Mouse (Mus musculus): ENCODE results near the gene Rps6ka2. TPM values are rescaled to one million over a fixed set of nuclear protein-coding genes. Genes with fewer than 3 reads are reported as not detected.

Gene Rps6ka2
- polyA plus RNA-seq, 1 experiment from 2014 or later, result 11.7 TPM

GRCm38 (mm10) chr17:7210648-7211047 lies 40.7 kb downstream of the Rps6ka2 start:
- Histone ChIP-seq H3K9me3 (ENCODE audit: control insufficient read depth, low read depth, low read length) (no peaks in the 10 kb centered on the region), H3K27me3 (ENCODE audit: control insufficient read depth, insufficient read depth, low read length) (no peaks in the 10 kb centered on the region), H3K4me3 (ENCODE audit: low read depth, low read length) (no peak overlapping the region), H3K4me2 (replicated peaks; ENCODE audit: low read depth, low read length) (no peak overlapping the region), H3K4me1 (ENCODE audit: control insufficient read depth, insufficient read depth, low read length) (no peaks in the 10 kb centered on the region), H3K27ac (ENCODE audit: low read length) (no peak overlapping the region), H3K36me3 (ENCODE audit: control insufficient read depth, insufficient read depth, low read length) (no peaks in the 10 kb centered on the region), H3K9ac (replicated peaks; ENCODE audit: low read depth, low read length) (no peak overlapping the region)
- WGBS, result 61% methylated on average over 11 of the region's 11 CpGs
- no peak for ATAC-seq (ENCODE audit: insufficient number of reproducible peaks, insufficient read depth, low FRiP score, low read depth)

GRCm38 (mm10) chr17:7211893-7212292 lies 42.0 kb downstream of the Rps6ka2 start:
- 64% methylated on average over 4 of the region's 4 CpGs for WGBS
- Histone ChIP-seq H3K9me3 (ENCODE audit: control insufficient read depth, low read depth, low read length) (no peaks in the 10 kb centered on the region), H3K9ac (replicated peaks; ENCODE audit: low read depth, low read length) (no peak overlapping the region), H3K4me3 (ENCODE audit: low read depth, low read length) (no peak overlapping the region), H3K4me2 (replicated peaks; ENCODE audit: low read depth, low read length) (no peak overlapping the region), H3K27me3 (ENCODE audit: control insufficient read depth, insufficient read depth, low read length) (no peaks in the 10 kb centered on the region), H3K36me3 (ENCODE audit: control insufficient read depth, insufficient read depth, low read length) (no peaks in the 10 kb centered on the region), H3K4me1 (ENCODE audit: control insufficient read depth, insufficient read depth, low read length) (no peaks in the 10 kb centered on the region), H3K27ac (ENCODE audit: low read length) (no peak overlapping the region)
- no peak for ATAC-seq (ENCODE audit: insufficient number of reproducible peaks, insufficient read depth, low FRiP score, low read depth)

DNA sequence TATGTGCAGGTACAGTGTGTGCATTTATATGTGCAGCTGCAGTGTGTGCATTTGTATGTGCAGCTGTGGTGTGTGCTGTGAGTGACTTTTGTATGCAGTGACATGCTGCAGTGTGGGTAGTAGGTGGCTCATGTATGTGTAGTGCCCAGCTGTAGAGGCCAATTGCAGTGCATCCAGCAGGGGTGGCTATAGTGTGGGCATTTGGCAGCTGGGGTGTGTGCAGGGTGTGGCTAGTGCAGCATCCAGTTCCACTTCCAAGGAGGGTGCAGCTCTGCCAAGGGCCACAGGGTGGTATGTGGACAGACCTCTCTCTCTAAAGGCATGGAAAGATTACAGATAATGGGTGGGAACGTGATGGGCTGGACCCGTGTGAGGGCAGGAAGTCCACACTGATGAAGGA lies 43.3 kb downstream of the Rps6ka2 start:
- no peak overlapping the region for H3K9ac ChIP-seq (replicated peaks; ENCODE audit: low read depth, low read length)
- H3K27ac ChIP-seq (ENCODE audit: low read length), result no peak overlapping the region
- no peaks in the 10 kb centered on the region for H3K27me3 ChIP-seq (ENCODE audit: control insufficient read depth, insufficient read depth, low read length)
- no peak overlapping the region for H3K4me3 ChIP-seq (ENCODE audit: low read depth, low read length)
- no peaks in the 10 kb centered on the region for H3K36me3 ChIP-seq (ENCODE audit: control insufficient read depth, insufficient read depth, low read length)
- ATAC-seq (ENCODE audit: insufficient number of reproducible peaks, insufficient read depth, low FRiP score, low read depth), result no peak
- no peaks in the 10 kb centered on the region for H3K9me3 ChIP-seq (ENCODE audit: control insufficient read depth, low read depth, low read length)
- no peaks in the 10 kb centered on the region for H3K4me1 ChIP-seq (ENCODE audit: control insufficient read depth, insufficient read depth, low read length)
- WGBS, result 66% methylated on average over 2 of the region's 2 CpGs
- H3K4me2 ChIP-seq (replicated peaks; ENCODE audit: low read depth, low read length), result no peak overlapping the region

DNA sequence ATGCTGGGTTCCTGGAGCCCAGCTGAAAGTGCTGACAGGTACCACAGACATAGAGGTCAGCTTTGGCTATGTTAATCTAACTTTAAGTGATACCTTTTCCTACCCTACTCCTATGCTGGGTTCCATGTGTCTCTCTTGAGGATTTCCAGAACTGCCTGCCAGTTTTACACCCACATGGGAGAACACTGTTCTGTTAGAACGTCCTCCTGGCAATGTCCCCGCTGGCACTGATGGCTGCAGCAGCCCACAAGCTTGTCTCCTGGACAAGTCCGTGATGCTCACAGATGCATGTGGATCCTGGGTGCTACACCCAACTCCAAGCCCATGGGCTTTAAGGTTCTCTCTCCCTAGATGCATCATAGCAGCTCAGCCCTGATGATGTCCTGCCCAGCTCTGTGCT lies 44.1 kb downstream of the Rps6ka2 start:
- no peak overlapping the region for H3K27ac ChIP-seq (ENCODE audit: low read length)
- H3K36me3 ChIP-seq (ENCODE audit: control insufficient read depth, insufficient read depth, low read length), result no peaks in the 10 kb centered on the region
- H3K27me3 ChIP-seq (ENCODE audit: control insufficient read depth, insufficient read depth, low read length), result no peaks in the 10 kb centered on the region
- H3K4me3 ChIP-seq (ENCODE audit: low read depth, low read length), result no peak overlapping the region
- H3K4me1 ChIP-seq (ENCODE audit: control insufficient read depth, insufficient read depth, low read length), result 0 out of 2 replicates have a peak, but pooled peaks cover 3% of the 10 kb centered on the region
- H3K9me3 ChIP-seq (ENCODE audit: control insufficient read depth, low read depth, low read length), result no peaks in the 10 kb centered on the region
- WGBS, result 93% methylated on average over 3 of the region's 3 CpGs
- no peak overlapping the region for H3K9ac ChIP-seq (replicated peaks; ENCODE audit: low read depth, low read length)
- ATAC-seq (ENCODE audit: insufficient number of reproducible peaks, insufficient read depth, low FRiP score, low read depth), result no peak
- no peak overlapping the region for H3K4me2 ChIP-seq (replicated peaks; ENCODE audit: low read depth, low read length)

GRCm38 (mm10) chr17:7217791-7218329 lies 47.9 kb downstream of the Rps6ka2 start:
- Histone ChIP-seq H3K4me1 (ENCODE audit: control insufficient read depth, insufficient read depth, low read length) (0 out of 2 replicates have a peak, but pooled peaks cover 7% of the 10 kb centered on the region), H3K4me3 (ENCODE audit: low read depth, low read length) (no peak overlapping the region), H3K27me3 (ENCODE audit: control insufficient read depth, insufficient read depth, low read length) (no peaks in the 10 kb centered on the region), H3K4me2 (replicated peaks; ENCODE audit: low read depth, low read length) (no peak overlapping the region), H3K9ac (replicated peaks; ENCODE audit: low read depth, low read length) (no peak overlapping the region), H3K9me3 (ENCODE audit: control insufficient read depth, low read depth, low read length) (no peaks in the 10 kb centered on the region), H3K27ac (ENCODE audit: low read length) (no peak overlapping the region), H3K36me3 (ENCODE audit: control insufficient read depth, insufficient read depth, low read length) (no peaks in the 10 kb centered on the region)
- WGBS, result 76% methylated on average over 11 of the region's 11 CpGs
- no peak for ATAC-seq (ENCODE audit: insufficient number of reproducible peaks, insufficient read depth, low FRiP score, low read depth)

DNA sequence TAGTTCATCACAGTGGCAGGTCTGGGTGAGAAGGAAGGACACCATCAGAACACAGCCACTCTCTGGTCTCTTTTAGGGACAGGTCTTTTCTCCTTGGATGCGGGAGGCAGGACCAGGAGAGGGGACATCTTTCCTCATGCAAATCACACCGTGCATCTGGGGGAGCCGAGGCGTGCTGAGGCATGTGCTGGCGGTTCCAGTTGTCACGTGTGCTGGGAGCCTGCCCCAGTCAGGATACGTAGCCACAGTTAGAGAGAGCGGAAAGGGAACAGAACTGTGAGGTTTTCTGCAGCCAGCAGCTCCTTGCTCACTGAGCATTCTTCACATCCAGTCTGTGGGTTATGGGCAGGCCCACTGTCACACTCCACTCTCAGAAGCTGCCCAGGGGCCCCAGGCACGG lies 48.5 kb downstream of the Rps6ka2 start:
- WGBS, result 78% methylated on average over 9 of the region's 9 CpGs
- Histone ChIP-seq H3K9ac (replicated peaks; ENCODE audit: low read depth, low read length) (no peak overlapping the region), H3K36me3 (ENCODE audit: control insufficient read depth, insufficient read depth, low read length) (no peaks in the 10 kb centered on the region), H3K27me3 (ENCODE audit: control insufficient read depth, insufficient read depth, low read length) (no peaks in the 10 kb centered on the region), H3K4me2 (replicated peaks; ENCODE audit: low read depth, low read length) (no peak overlapping the region), H3K4me1 (ENCODE audit: control insufficient read depth, insufficient read depth, low read length) (0 out of 2 replicates have a peak, but pooled peaks cover 7% of the 10 kb centered on the region), H3K27ac (ENCODE audit: low read length) (no peak overlapping the region), H3K9me3 (ENCODE audit: control insufficient read depth, low read depth, low read length) (no peaks in the 10 kb centered on the region), H3K4me3 (ENCODE audit: low read depth, low read length) (no peak overlapping the region)
- ATAC-seq (ENCODE audit: insufficient number of reproducible peaks, insufficient read depth, low FRiP score, low read depth), result no peak

- WGBS, result 46% methylated on average over 11 of the region's 11 CpGs
- Histone ChIP-seq H3K9me3 (ENCODE audit: control insufficient read depth, low read depth, low read length) (no peaks in the 10 kb centered on the region), H3K27ac (ENCODE audit: low read length) (no peak overlapping the region), H3K4me2 (replicated peaks; ENCODE audit: low read depth, low read length) (no peak overlapping the region), H3K36me3 (ENCODE audit: control insufficient read depth, insufficient read depth, low read length) (no peaks in the 10 kb centered on the region), H3K9ac (replicated peaks; ENCODE audit: low read depth, low read length) (no peak overlapping the region), H3K4me1 (ENCODE audit: control insufficient read depth, insufficient read depth, low read length) (0 out of 2 replicates have a peak, but pooled peaks cover 7% of the 10 kb centered on the region), H3K27me3 (ENCODE audit: control insufficient read depth, insufficient read depth, low read length) (no peaks in the 10 kb centered on the region), H3K4me3 (ENCODE audit: low read depth, low read length) (no peak overlapping the region)
- no peak for ATAC-seq (ENCODE audit: insufficient number of reproducible peaks, insufficient read depth, low FRiP score, low read depth)
Measured at GRCm38 (mm10) chr17:7219044-7219718, 49.3 kb downstream of the Rps6ka2 start.

GRCm38 (mm10) chr17:7221310-7221709 lies 51.4 kb downstream of the Rps6ka2 start:
- WGBS, result 85% methylated on average over 4 of the region's 4 CpGs

More at GRCm38 (mm10) chr17:7221310-7221709, 51.4 kb downstream of the Rps6ka2 start:
- Histone ChIP-seq H3K9me3 (ENCODE audit: control insufficient read depth, low read depth, low read length) (no peaks in the 10 kb centered on the region), H3K27me3 (ENCODE audit: control insufficient read depth, insufficient read depth, low read length) (no peaks in the 10 kb centered on the region), H3K4me1 (ENCODE audit: control insufficient read depth, insufficient read depth, low read length) (0 out of 2 replicates have a peak, but pooled peaks cover 7% of the 10 kb centered on the region), H3K36me3 (ENCODE audit: control insufficient read depth, insufficient read depth, low read length) (no peaks in the 10 kb centered on the region), H3K4me3 (ENCODE audit: low read depth, low read length) (no peak overlapping the region), H3K9ac (replicated peaks; ENCODE audit: low read depth, low read length) (no peak overlapping the region), H3K27ac (ENCODE audit: low read length) (no peak overlapping the region), H3K4me2 (replicated peaks; ENCODE audit: low read depth, low read length) (no peak overlapping the region)
- ATAC-seq (ENCODE audit: insufficient number of reproducible peaks, insufficient read depth, low FRiP score, low read depth), result no peak
